Mouse (Mus musculus): ENCODE data around the gene Pigz. TPM values are rescaled to one million over a fixed set of nuclear protein-coding genes. Genes with fewer than 3 reads are reported as not detected.

Pigz gene
- total RNA-seq, 1 experiment from 2014 or later, result not detected

DNA sequence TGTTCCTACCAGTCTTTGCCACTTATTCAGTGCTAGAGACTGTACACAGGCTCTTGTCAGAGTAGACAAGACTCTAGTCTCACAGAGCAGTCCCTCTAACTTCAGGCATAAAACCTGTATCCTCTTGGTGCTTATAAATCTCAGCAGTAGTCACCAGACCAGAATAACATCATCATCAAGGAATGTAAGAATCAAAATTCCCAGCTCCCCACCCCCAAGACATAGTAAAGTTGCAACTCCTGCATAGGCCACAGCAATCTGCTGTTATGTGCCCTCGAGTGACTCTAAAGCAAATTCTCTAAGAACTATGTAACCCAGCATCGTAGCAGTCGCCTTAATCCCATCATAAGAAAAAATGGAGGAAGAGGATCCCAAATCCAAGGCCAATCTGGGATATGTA is 45.9 kb downstream of the Pigz start:
- no peak for ATAC-seq (ENCODE audit: extremely low read depth, insufficient number of reproducible peaks, low FRiP score, poor library complexity, severe bottlenecking)

DNA sequence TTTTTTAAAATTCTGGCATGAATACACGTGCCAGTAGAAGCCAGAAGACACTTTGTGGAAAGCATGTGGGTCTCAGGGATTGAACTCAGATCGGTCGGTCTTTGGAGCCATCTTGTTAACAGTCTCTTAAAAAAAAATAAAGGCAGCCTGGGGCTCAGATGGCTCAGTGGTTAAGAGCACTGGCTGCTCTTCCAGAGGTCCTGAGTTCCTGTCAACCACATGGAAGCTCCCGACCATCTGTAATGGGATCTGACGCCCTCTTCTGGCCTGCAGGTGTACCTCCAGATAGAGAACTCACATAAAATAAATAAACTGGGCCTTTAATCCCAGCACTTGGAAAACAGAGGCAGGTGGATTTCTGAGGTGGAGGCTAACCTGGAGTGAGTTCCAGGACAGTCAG is 47.3 kb downstream of the Pigz start:
- ATAC-seq (ENCODE audit: extremely low read depth, insufficient number of reproducible peaks, low FRiP score, poor library complexity, severe bottlenecking), result no peak

DNA sequence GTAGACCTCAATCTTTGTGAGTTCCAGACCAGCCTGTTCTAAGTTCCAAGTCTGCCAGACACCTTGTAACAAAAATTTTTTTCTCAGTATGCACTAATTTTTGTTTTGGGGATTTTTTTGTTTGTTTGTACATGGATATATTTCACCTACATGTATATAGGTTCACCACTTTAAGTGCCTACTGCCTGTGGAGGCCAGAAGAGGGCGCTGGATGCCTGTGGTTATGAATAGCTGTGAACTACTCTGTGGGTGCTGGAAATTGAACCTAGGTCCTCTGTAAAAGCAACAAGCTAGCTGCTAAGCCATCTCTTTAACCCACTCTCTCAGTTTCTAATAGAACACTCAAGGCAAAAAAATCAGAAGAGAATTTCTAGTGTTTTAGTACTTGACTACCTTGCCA is 58.4 kb downstream of the Pigz start:
- ATAC-seq (ENCODE audit: extremely low read depth, insufficient number of reproducible peaks, low FRiP score, poor library complexity, severe bottlenecking), result no peak

DNA sequence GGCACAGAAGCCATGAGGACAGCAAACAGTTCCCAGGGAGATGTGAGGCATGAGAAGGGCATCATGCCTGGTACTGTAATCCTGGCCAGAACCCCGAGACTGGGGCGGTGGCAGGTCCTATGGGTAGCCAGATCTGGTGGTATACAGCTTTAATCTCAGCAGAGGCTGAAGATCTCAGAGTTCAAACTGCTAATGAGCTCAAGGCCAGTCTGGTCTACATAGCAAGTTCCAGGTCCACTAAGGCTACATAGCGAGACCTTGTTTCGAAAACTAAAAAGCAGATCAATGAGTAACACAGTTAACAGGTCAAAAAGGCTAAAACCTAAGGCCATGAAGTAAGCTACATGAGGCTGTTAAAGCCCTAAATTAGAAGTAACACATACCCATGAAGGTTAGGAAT is 59.5 kb downstream of the Pigz start:
- ATAC-seq (ENCODE audit: extremely low read depth, insufficient number of reproducible peaks, low FRiP score, poor library complexity, severe bottlenecking), result no peak

DNA sequence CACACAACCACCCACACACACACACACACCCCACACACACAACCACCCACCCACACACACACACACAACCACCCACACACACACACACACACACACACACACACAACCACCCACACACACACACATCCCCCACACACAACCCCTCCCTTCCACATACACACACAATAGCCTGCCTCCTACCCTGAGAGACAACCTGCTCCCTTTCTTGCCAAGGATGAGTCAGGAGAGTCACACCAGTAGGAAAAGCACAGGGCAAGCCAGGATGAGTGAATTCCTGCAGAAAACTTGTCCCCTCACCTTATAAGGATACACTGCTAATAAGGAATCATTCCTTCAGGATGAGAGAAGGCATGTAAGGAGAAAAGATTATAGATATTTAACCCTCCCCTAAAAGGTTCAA is 60.3 kb downstream of the Pigz start:
- no peak for ATAC-seq (ENCODE audit: extremely low read depth, insufficient number of reproducible peaks, low FRiP score, poor library complexity, severe bottlenecking)

Other genes with a start within 250 kb of the Pigz start
- not detected in 2 replicates for gene Meltf, start 55.0 kb upstream of the Pigz start, total RNA-seq (2017)
- 9.0 and 10.9 TPM in 2 replicates for gene 0610012G03Rik, start 14.6 kb downstream of the Pigz start, total RNA-seq (2017)
- gene Ncbp2, start 14.7 kb downstream of the Pigz start, total RNA-seq (2017), result 13.9 and 15.1 TPM in 2 replicates
- gene Senp5, start 69.4 kb downstream of the Pigz start, total RNA-seq (2017), result 15.1 and 16.5 TPM in 2 replicates
- gene Pak2, start 145.5 kb downstream of the Pigz start, total RNA-seq (2017), result 114 and 128 TPM in 2 replicates
- 65.8 and 67.4 TPM in 2 replicates for gene Pigx, start 165.9 kb downstream of the Pigz start, total RNA-seq (2017)
- 59.0 and 64.6 TPM in 2 replicates for gene Cep19, start 165.9 kb downstream of the Pigz start, total RNA-seq (2017)
- 142 and 149 TPM in 2 replicates for gene Nrros, start 231.7 kb downstream of the Pigz start, total RNA-seq (2017)
- 1.6 TPM in 1 of 2 replicates, not detected in the other for gene Bex6, start 246.0 kb downstream of the Pigz start, total RNA-seq (2017)